Mouse (Mus musculus): Measurements from ENCODE around the gene Chia1. TPM values are rescaled to one million over a fixed set of nuclear protein-coding genes. Genes with fewer than 3 reads are reported as not detected.
"Not testable (repeated sequence)": the region's sequence is repeated elsewhere in the genome, so short reads cannot be mapped to it uniquely, and the experiment has no call there.

Chia1 gene
- polyA plus RNA-seq, 1 experiment: not detected

- H3K4me1 ChIP-seq (ENCODE audit: control insufficient read depth, insufficient read depth, low read length): no peaks in the 10 kb centered on the region
Measured at GRCm38 (mm10) chr3:106131690-106132089, 18.7 kb downstream of the Chia1 start.

DNA sequence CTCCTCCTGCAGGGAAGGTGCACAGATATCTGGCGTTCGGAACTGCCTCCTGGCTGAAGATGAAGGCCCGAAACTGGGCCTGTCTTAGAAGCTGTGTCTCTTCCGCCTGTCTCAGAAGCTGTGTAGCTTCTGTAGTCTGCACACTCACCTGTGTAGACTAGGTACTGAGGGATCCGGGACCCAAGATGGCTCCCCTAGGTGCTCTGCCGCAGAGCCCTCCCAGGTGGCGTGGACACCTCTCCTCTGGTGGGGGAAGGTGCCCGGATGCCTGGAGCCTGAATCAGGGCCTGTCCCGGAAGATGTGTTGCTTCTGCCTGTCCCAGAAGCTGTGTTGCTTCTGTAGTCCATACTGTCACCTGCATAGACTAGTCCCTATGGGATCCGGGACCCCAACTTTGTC, 31.1 kb downstream of the Chia1 start:
- TF ChIP-seq EP300 (IDR thresholded peaks at IDR 0.05; ENCODE audit: insufficient read depth, low read depth, low read length) (no peak), CTCF (IDR thresholded peaks at IDR 0.05; ENCODE audit: low read depth, low read length) (no peak), POLR2A (IDR thresholded peaks at IDR 0.05; ENCODE audit: insufficient read depth, low read length) (no peak)
- H3K36me3 ChIP-seq (ENCODE audit: control insufficient read depth, insufficient read depth, low read length, poor library complexity, severe bottlenecking): no peaks in the 10 kb centered on the region

More at GRCm38 (mm10) chr3:106131690-106132089, 18.7 kb downstream of the Chia1 start:
- H3K27me3 ChIP-seq (ENCODE audit: control insufficient read depth, insufficient read depth, low read length, poor library complexity, severe bottlenecking): no peaks in the 10 kb centered on the region; the same call in 1 of the 2 replicates
- H3K4me3 ChIP-seq (ENCODE audit: low read depth, low read length): no peak overlapping the region
- no peaks in the 10 kb centered on the region for H3K9me3 ChIP-seq (replicated peaks; ENCODE audit: control insufficient read depth, insufficient read depth, low read length, poor library complexity, severe bottlenecking)
- H3K36me3 ChIP-seq (ENCODE audit: control insufficient read depth, insufficient read depth, low read length, poor library complexity, severe bottlenecking): no peaks in the 10 kb centered on the region
- no peak for TF ChIP-seq CTCF (IDR thresholded peaks at IDR 0.05; ENCODE audit: low read depth, low read length)
- no peak for TF ChIP-seq POLR2A (IDR thresholded peaks at IDR 0.05; ENCODE audit: insufficient read depth, low read length)
- TF ChIP-seq EP300 (IDR thresholded peaks at IDR 0.05; ENCODE audit: insufficient read depth, low read depth, low read length): no peak
- H3K27ac ChIP-seq (ENCODE audit: insufficient read depth, low read length): no peak overlapping the region
- H3K9ac ChIP-seq (ENCODE audit: low read depth, poor library complexity, severe bottlenecking): no peak overlapping the region

DNA sequence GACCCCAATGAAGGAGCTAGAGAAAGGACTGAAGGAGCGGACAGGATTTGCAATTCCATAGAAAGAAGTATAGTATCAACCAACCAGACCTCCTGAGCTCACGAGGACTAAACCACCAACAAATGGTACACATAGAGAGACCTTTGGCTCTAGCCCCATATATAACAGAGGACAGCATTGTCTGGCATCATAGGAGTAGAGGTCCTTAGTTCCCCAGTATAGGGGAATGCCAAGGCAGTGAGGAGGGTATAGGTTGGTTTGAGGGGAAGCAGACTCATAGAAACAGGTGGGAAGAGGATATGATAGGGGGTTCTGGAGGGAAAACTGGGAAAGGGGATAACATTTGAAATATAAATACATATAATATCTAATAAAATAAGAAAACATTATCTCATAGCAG, 41.4 kb downstream of the Chia1 start:
- no peak for TF ChIP-seq EP300 (IDR thresholded peaks at IDR 0.05; ENCODE audit: insufficient read depth, low read depth, low read length)
- no peak for TF ChIP-seq POLR2A (IDR thresholded peaks at IDR 0.05; ENCODE audit: insufficient read depth, low read length)
- TF ChIP-seq CTCF (IDR thresholded peaks at IDR 0.05; ENCODE audit: low read depth, low read length): no peak
- Histone ChIP-seq H3K9me3 (replicated peaks; ENCODE audit: control insufficient read depth, insufficient read depth, low read length, poor library complexity, severe bottlenecking) (no peaks in the 10 kb centered on the region), H3K36me3 (ENCODE audit: control insufficient read depth, insufficient read depth, low read length, poor library complexity, severe bottlenecking) (no peaks in the 10 kb centered on the region), H3K4me3 (ENCODE audit: low read depth, low read length) (no peak overlapping the region), H3K9ac (ENCODE audit: low read depth, poor library complexity, severe bottlenecking) (no peak overlapping the region), H3K4me1 (ENCODE audit: control insufficient read depth, insufficient read depth, low read length) (no peaks in the 10 kb centered on the region), H3K27ac (ENCODE audit: insufficient read depth, low read length) (no peak overlapping the region), H3K27me3 (ENCODE audit: control insufficient read depth, insufficient read depth, low read length, poor library complexity, severe bottlenecking) (no peaks in the 10 kb centered on the region)

More for the DNA sequence above, 31.1 kb downstream of the Chia1 start:
- H3K9ac ChIP-seq (ENCODE audit: low read depth, poor library complexity, severe bottlenecking): no peak overlapping the region
- H3K27ac ChIP-seq (ENCODE audit: insufficient read depth, low read length): no peak overlapping the region
- no peak overlapping the region for H3K4me3 ChIP-seq (ENCODE audit: low read depth, low read length)
- H3K4me1 ChIP-seq (ENCODE audit: control insufficient read depth, insufficient read depth, low read length): no peaks in the 10 kb centered on the region
- H3K27me3 ChIP-seq (ENCODE audit: control insufficient read depth, insufficient read depth, low read length, poor library complexity, severe bottlenecking): no peaks in the 10 kb centered on the region
- 0 out of 2 replicates have a peak, but pooled peaks cover 12% of the 10 kb centered on the region for H3K9me3 ChIP-seq (replicated peaks; ENCODE audit: control insufficient read depth, insufficient read depth, low read length, poor library complexity, severe bottlenecking)

GRCm38 (mm10) chr3:106167464-106167863, 54.4 kb downstream of the Chia1 start, which contains the start of gene Chil3:
Chil3 (minus strand) TSS chr3:106167564.
- Histone ChIP-seq H3K36me3 (ENCODE audit: control insufficient read depth, insufficient read depth, low read length, poor library complexity, severe bottlenecking) (no peaks in the 10 kb centered on the region), H3K27me3 (ENCODE audit: control insufficient read depth, insufficient read depth, low read length, poor library complexity, severe bottlenecking) (no peaks in the 10 kb centered on the region), H3K4me3 (ENCODE audit: low read depth, low read length) (no peak within 1 kb of the TSS), H3K9me3 (replicated peaks; ENCODE audit: control insufficient read depth, insufficient read depth, low read length, poor library complexity, severe bottlenecking) (no peaks in the 10 kb centered on the region), H3K4me1 (ENCODE audit: control insufficient read depth, insufficient read depth, low read length) (no peaks in the 10 kb centered on the region), H3K9ac (ENCODE audit: low read depth, poor library complexity, severe bottlenecking) (no peak within 1 kb of the TSS), H3K27ac (ENCODE audit: insufficient read depth, low read length) (no peak within 1 kb of the TSS)
- no peak for TF ChIP-seq POLR2A (IDR thresholded peaks at IDR 0.05; ENCODE audit: insufficient read depth, low read length)

- no peak overlapping the region for H3K27ac ChIP-seq (ENCODE audit: insufficient read depth, low read length)
- no peaks in the 10 kb centered on the region for H3K36me3 ChIP-seq (ENCODE audit: control insufficient read depth, insufficient read depth, low read length, poor library complexity, severe bottlenecking)
- H3K4me1 ChIP-seq (ENCODE audit: control insufficient read depth, insufficient read depth, low read length): no peaks in the 10 kb centered on the region
- no peaks in the 10 kb centered on the region for H3K9me3 ChIP-seq (replicated peaks; ENCODE audit: control insufficient read depth, insufficient read depth, low read length, poor library complexity, severe bottlenecking)
- H3K27me3 ChIP-seq (ENCODE audit: control insufficient read depth, insufficient read depth, low read length, poor library complexity, severe bottlenecking): no peaks in the 10 kb centered on the region
- no peak for TF ChIP-seq POLR2A (IDR thresholded peaks at IDR 0.05; ENCODE audit: insufficient read depth, low read length)
- TF ChIP-seq CTCF (IDR thresholded peaks at IDR 0.05; ENCODE audit: low read depth, low read length): no peak
- TF ChIP-seq EP300 (IDR thresholded peaks at IDR 0.05; ENCODE audit: insufficient read depth, low read depth, low read length): no peak
- no peak overlapping the region for H3K9ac ChIP-seq (ENCODE audit: low read depth, poor library complexity, severe bottlenecking)
- H3K4me3 ChIP-seq (ENCODE audit: low read depth, low read length): no peak overlapping the region
Measured at GRCm38 (mm10) chr3:106170522-106171053, 57.6 kb downstream of the Chia1 start.

DNA sequence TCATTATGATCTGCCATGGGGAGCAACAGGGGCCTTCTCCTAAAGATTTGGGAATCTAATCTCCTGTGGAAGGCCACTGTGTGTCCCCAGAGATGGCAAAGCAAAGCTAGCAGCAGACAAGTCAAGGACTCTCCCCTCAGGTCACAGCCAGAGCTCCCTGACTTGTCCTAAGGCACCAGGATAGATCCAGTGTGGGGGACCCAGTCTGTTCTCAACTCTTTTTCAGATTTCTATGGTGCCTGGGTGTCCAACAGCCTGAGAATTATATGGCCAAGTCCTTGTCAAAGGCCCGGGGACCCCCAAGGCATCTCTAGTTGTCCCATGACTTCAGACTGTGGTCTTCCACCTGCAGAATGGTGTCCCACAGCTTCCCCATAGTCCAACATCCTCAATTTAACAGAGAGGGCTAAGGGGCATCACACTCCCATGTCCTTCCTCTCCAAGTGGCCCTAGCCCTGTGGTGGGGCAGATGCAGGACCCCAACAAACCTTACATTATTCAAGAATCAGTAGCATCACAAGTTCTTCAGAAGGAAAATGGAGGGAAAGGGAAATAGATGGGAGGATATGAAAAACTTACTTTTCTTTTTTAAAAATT, 58.2 kb downstream of the Chia1 start:
- Histone ChIP-seq H3K9me3 (replicated peaks; ENCODE audit: control insufficient read depth, insufficient read depth, low read length, poor library complexity, severe bottlenecking) (no peaks in the 10 kb centered on the region), H3K4me1 (ENCODE audit: control insufficient read depth, insufficient read depth, low read length) (no peaks in the 10 kb centered on the region), H3K9ac (ENCODE audit: low read depth, poor library complexity, severe bottlenecking) (no peak overlapping the region), H3K27me3 (ENCODE audit: control insufficient read depth, insufficient read depth, low read length, poor library complexity, severe bottlenecking) (no peaks in the 10 kb centered on the region), H3K36me3 (ENCODE audit: control insufficient read depth, insufficient read depth, low read length, poor library complexity, severe bottlenecking) (no peaks in the 10 kb centered on the region), H3K4me3 (ENCODE audit: low read depth, low read length) (no peak overlapping the region), H3K27ac (ENCODE audit: insufficient read depth, low read length) (no peak overlapping the region)
- no peak for TF ChIP-seq EP300 (IDR thresholded peaks at IDR 0.05; ENCODE audit: insufficient read depth, low read depth, low read length)
- no peak for TF ChIP-seq POLR2A (IDR thresholded peaks at IDR 0.05; ENCODE audit: insufficient read depth, low read length)
- no peak for TF ChIP-seq CTCF (IDR thresholded peaks at IDR 0.05; ENCODE audit: low read depth, low read length)

DNA sequence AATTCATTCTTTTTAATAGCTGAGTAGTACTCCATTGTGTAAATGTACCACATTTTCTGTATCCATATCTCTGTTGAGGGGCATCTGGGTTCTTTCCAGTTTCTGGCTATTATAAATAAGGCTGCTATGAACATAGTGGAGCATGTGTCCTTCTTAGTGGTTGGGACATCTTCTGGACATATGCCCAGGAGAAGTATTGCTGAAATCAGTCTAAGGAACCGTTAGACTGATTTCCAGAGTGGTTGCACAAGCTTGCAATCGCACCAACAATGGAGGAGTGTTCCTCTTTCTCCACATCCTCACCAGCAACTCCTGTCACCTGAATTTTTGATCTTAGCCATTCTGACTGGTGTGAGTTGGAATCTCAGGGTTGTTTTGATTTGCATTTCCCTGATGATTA, 59.5 kb downstream of the Chia1 start:
- not testable (repeated sequence) for H3K9me3 ChIP-seq (replicated peaks; ENCODE audit: control insufficient read depth, insufficient read depth, low read length, poor library complexity, severe bottlenecking); H3K4me3 ChIP-seq (ENCODE audit: low read depth, low read length); H3K27me3 ChIP-seq (ENCODE audit: control insufficient read depth, insufficient read depth, low read length, poor library complexity, severe bottlenecking); H3K27ac ChIP-seq (ENCODE audit: insufficient read depth, low read length); H3K9ac ChIP-seq (ENCODE audit: low read depth, poor library complexity, severe bottlenecking); H3K36me3 ChIP-seq (ENCODE audit: control insufficient read depth, insufficient read depth, low read length, poor library complexity, severe bottlenecking); H3K4me1 ChIP-seq (ENCODE audit: control insufficient read depth, insufficient read depth, low read length)

DNA sequence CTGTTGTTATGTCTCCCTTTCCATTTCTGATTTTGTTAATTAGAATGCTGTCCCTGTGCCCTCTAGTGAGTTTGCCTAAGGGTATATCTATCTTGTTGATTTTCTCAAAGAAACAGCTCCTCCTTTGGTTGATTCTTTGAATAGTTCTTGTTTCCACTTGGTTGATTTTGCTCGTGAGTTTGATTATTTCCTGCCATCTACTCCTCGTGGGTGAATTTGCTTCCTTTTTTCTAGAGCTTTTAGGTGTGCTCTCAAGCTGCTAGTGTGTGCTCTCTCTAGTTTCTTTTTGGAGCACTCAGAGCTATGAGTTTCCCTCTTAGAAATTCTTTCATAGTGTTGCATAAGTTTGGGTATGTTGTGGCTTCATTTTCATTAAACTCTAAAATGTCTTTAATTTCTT, 61.9 kb downstream of the Chia1 start:
- not testable (repeated sequence) for H3K36me3 ChIP-seq (ENCODE audit: control insufficient read depth, insufficient read depth, low read length, poor library complexity, severe bottlenecking); H3K4me1 ChIP-seq (ENCODE audit: control insufficient read depth, insufficient read depth, low read length); H3K27ac ChIP-seq (ENCODE audit: insufficient read depth, low read length); H3K27me3 ChIP-seq (ENCODE audit: control insufficient read depth, insufficient read depth, low read length, poor library complexity, severe bottlenecking); H3K4me3 ChIP-seq (ENCODE audit: low read depth, low read length); H3K9ac ChIP-seq (ENCODE audit: low read depth, poor library complexity, severe bottlenecking)
- peaks cover 11% of the 10 kb centered on the region for H3K9me3 ChIP-seq (replicated peaks; ENCODE audit: control insufficient read depth, insufficient read depth, low read length, poor library complexity, severe bottlenecking)

Data from ES-Bruce4 (cell line).